Mouse (Mus musculus) ES-CJ7 (cell line): ENCODE results near the gene Zfp987.

Source experiments
- DNase-seq: peaks from one replicate; pipeline ENCODE4 v3.0.0; 2011; ENCODE audit warnings: low read depth, low spot score

The Zfp987 gene

DNA sequence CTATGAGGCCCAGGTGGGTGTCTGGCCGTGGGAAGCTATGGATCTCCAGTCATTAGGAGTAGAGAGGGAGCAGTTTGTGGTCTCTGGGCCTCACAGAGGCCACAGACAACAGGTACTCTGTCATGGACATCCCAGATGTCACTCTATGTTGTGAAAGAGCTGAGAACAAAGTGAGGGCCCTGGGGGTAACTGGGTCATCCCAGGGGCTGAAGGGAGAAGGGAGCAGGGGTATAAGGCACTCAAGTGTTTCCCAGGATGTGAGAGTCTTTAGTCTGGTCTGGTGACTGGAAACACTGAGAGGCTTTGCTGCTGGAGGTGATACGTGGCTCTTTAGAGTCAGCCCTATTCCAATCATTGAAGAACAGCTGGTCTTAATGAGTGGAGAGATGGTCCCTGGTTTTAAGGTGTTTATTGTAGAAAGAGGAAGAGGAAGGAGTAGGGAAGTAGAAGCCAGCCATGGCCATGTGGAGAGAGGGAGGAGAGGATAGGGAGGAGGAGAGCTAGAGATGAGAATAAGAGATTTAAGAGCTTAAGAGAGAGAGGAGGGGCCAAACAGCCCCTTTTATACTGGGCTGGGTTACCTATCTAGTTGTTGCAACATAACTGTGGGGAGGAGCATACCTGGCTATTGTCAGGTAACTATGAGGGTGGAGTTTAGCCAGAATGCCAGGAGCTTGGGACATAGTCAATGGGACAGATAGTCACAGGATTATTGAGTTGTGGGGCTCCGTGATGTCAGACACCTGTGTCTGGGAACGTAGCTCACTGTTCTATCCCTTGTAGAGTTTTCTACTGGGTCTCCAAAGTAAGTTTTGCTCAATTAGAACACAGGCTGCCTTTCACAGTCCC is 76.5 kb downstream of the Zfp987 start:
- peak; percentile 44 for DNase-seq
